Mouse (Mus musculus): ENCODE results near the gene Kynu. TPM values are rescaled to one million over a fixed set of nuclear protein-coding genes. Genes with fewer than 3 reads are reported as not detected.

Kynu gene
- 1.2 and 1.5 TPM in 2 replicates for polyA plus RNA-seq (2012; rRNA removed; ENCODE audit: low replicate concordance)

DNA sequence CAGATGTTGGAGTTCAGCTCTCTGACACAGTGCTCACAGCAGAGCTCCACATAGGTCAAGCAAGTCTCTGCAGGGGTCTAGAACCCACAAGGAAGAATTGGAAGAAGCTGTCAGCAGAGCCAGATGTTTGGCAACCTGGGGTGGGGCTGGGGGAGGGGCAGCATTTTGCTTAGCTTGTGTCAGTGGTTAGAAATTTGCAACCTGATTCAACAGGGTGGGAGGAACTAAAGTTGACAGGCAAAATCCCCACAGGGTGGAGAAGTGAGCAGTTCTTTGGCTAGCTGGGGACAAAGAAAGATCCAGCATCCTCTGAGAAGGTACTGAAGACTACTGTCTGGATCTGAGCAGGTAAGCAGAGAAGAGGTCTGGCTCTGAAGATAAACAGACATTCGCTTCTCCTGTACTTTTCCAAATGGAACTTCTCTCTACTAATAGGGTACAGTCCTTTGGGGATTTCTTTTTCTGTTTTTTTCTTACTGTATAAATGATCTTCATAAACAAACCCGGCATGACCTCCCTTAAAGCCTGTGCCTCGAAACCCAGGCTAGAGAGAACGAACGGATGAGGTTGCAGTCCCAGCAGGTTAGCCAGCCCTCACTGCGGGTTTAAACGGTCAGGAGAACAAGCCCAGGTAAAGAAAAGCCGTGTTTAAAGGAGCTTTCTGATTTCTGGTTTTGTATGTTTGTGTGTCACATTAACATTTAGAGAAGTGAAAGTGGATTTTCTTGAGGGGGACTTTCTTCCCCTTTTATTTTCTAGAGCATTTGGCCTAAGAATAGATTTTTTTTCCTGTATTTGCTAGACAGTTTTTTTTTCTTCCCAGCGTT is at the start of gene Kynu:
Gene Kynu, plus strand, starts transcription at position 268 of the 827 bp plus-strand sequence.

Other genes with a start within 250 kb of the Kynu start
- 1.6 and 3.5 TPM in 2 replicates for gene Arhgap15, start 193.5 kb downstream of the Kynu start, polyA plus RNA-seq (2012; rRNA removed; ENCODE audit: low replicate concordance)